Comparison of ENCODE assay signal across 18 mouse cellular contexts in genomic region chr6:25442096-25442495, GRCm38 (mm10).
"Had no signal": no experiment of that assay in that cellular context is flagged by ENCODE, and none has a peak within 500 bp of the region (broad histone marks: within the 10 kb centered on the region; RNA-seq: fewer than 3 reads in every experiment).

No protein-coding gene starts in this region.

- H3K4me2 ChIP-seq: liver, embryonic 15.5 days; lung, embryonic 15.5 days; midbrain, embryonic 11.5 days; midbrain, embryonic 13.5 days; midbrain, embryonic 15.5 days; neural tube, embryonic 12.5 days had no signal

- H3K9me3 ChIP-seq: liver, embryonic 15.5 days; lung, embryonic 15.5 days; megakaryocyte, embryonic 14.5 days; midbrain, embryonic 13.5 days; midbrain, embryonic 15.5 days; neural tube, embryonic 12.5 days had no signal

- ATAC-seq: liver, postnatal 0 days; lung, postnatal 0 days; midbrain, embryonic 13.5 days; midbrain, embryonic 15.5 days had no signal

- H3K27ac ChIP-seq: liver, embryonic 15.5 days; lung, embryonic 15.5 days; macrophage; midbrain, embryonic 13.5 days; midbrain, embryonic 15.5 days; neural tube, embryonic 12.5 days had no signal

- H3K4me3 ChIP-seq: liver, embryonic 15.5 days; lung, embryonic 15.5 days; megakaryocyte, embryonic 14.5 days; midbrain, embryonic 13.5 days; midbrain, embryonic 15.5 days; neural tube, embryonic 12.5 days had no signal

- H3K9ac ChIP-seq: liver, embryonic 15.5 days; liver, postnatal 0 days; lung, embryonic 15.5 days; midbrain, embryonic 13.5 days; midbrain, embryonic 15.5 days; neural tube, embryonic 12.5 days had no signal

- H3K36me3 ChIP-seq: liver, embryonic 15.5 days; lung, embryonic 15.5 days; midbrain, embryonic 13.5 days; midbrain, embryonic 15.5 days; neural tube, embryonic 12.5 days had no signal

- H3K27me3 ChIP-seq: liver, embryonic 15.5 days; lung, embryonic 15.5 days; megakaryocyte, embryonic 14.5 days; midbrain, embryonic 13.5 days; midbrain, embryonic 15.5 days; neural tube, embryonic 12.5 days had no signal

- H3K4me1 ChIP-seq: liver, embryonic 15.5 days; lung, embryonic 15.5 days; megakaryocyte, embryonic 14.5 days; midbrain, embryonic 13.5 days; midbrain, embryonic 15.5 days; neural tube, embryonic 12.5 days had no signal

- DNase-seq: liver, postnatal 0 days; lung, adult 2 months; lung, postnatal 14 days; lung, postnatal 36 days; right cerebral cortex, postnatal 14 days; spleen, adult 18-20 months; thymus, adult 18-20 months; thymus, postnatal 25 days; thymus, postnatal 4 days had no signal
